Mouse (Mus musculus) limb, embryonic 14.5 days (tissue): ENCODE measurements around the gene 1700016D06Rik. TPM values are rescaled to one million over a fixed set of nuclear protein-coding genes. Genes with fewer than 3 reads are reported as not detected.

Experiments used
- ATAC-seq: fragments of 200-750 bp; cut with Nextera tagmentation; 2 replicates; pipeline ENCODE4 v1.8.0; 2017; ENCODE audit warnings: low read depth, moderate number of reproducible peaks, moderate TSS enrichment; ENCODE audit not compliant: low FRiP score
- DNase-seq: peaks from one replicate; pipeline ENCODE4 v3.0.0-alpha.2; 2015; ENCODE audit warnings: low spot score
- H3K27ac ChIP-seq: fragments of 300-500 bp; sonication (generic); replicated peaks from 2 replicates; pipeline ENCODE4 v1.5.1; 2014; ENCODE audit warnings: low read depth, mild to moderate bottlenecking, low read length, moderate library complexity, mixed read lengths
- H3K27me3 ChIP-seq: fragments of 300-500 bp; sonication (generic); 2 replicates; pipeline ENCODE4 v1.6.1; 2014; ENCODE audit warnings: low read length, mixed read lengths; ENCODE audit not compliant: control insufficient read depth, insufficient read depth
- H3K36me3 ChIP-seq: fragments of 300-500 bp; sonication (generic); 2 replicates; pipeline ENCODE4 v1.6.1; 2014; ENCODE audit warnings: mild to moderate bottlenecking, low read length, moderate library complexity, mixed read lengths; ENCODE audit not compliant: control insufficient read depth, insufficient read depth
- H3K4me1 ChIP-seq: fragments of 300-500 bp; sonication (generic); 2 replicates; pipeline ENCODE4 v1.6.1; 2014; ENCODE audit warnings: antibody characterized with exemption, low read length, mixed read lengths; ENCODE audit not compliant: control insufficient read depth, insufficient read depth
- H3K4me2 ChIP-seq: fragments of 300-500 bp; sonication (generic); replicated peaks from 2 replicates; pipeline ENCODE4 v1.6.1; 2014; ENCODE audit warnings: low read depth, mild to moderate bottlenecking, low read length, moderate library complexity; ENCODE audit not compliant: severe bottlenecking
- H3K4me3 ChIP-seq: fragments of 300-500 bp; sonication (generic); replicated peaks from 2 replicates; pipeline ENCODE4 v1.5.1; 2014; ENCODE audit warnings: low read length
- H3K9ac ChIP-seq: fragments of 300-500 bp; sonication (generic); 2 replicates; pipeline ENCODE4 v1.6.1; 2014; ENCODE audit warnings: mild to moderate bottlenecking, low read depth, low read length, moderate library complexity; ENCODE audit not compliant: severe bottlenecking
- H3K9me3 ChIP-seq: fragments of 300-500 bp; sonication (generic); 2 replicates; pipeline ENCODE4 v1.6.1; 2016; ENCODE audit warnings: low read length; ENCODE audit not compliant: control insufficient read depth
- POLR2A ChIP-seq: fragments of 200-500 bp; IDR thresholded peaks from 2 replicates; pipeline ENCODE4 v1.8.0; 2012; ENCODE audit warnings: inconsistent platforms, mild to moderate bottlenecking, moderate library complexity, borderline replicate concordance; ENCODE audit not compliant: insufficient read depth, insufficient read length; ENCODE audit errors: extremely low read depth
- WGBS: fragments of 180-500 bp; shearing (Covaris S2); extraction: QIAGEN DNeasy Blood & Tissue Kit; methylation state at CpG from one replicate; pipeline ENCODE4 v1.1.7; 2014; 5-methylcytosine and 5-hydroxymethylcytosine counted together
- polyA plus RNA-seq, 2 experiments: library from polyadenylated mRNA; depleted of rRNA in 1 of 2; stranded (reverse) in 1 of 2; unstranded in 1 of 2; fragments of >200 nt; fragmentation: Nextera tagmentation in 1 of 2; extraction: Ambion mirVana in 1 of 2; gene quantifications; 2 replicates each; pipeline versions ENCODE4 v1.2.1 to v1.2.3; 2012 to 2014

Gene 1700016D06Rik
- polyA plus RNA-seq, 2 experiments = not detected

DNA sequence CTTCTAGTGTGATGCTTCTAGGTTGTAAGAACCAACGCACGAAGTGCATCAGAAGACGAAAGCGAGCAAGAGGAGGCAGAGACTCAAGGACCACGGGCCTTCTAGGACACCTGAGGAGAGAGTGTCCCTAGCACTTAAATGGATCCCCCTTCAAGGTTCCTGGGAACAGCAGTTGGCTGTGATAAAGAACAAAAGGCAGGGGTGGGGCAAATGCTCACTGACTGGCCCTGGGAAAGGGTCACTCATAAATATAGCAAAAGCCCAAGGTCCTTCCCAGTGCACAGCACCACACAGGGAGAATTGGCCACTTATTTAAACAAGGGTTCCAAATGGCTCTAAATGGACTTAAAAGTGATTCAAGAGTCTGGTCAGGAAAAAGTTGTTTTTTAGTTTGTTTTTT, 71.7 kb downstream of the 1700016D06Rik start:
- H3K36me3 ChIP-seq = peaks cover 70% of the 10 kb centered on the region
- no peaks in the 10 kb centered on the region for H3K9me3 ChIP-seq
- 79% methylated on average over 5 of the region's 5 CpGs for WGBS
- H3K4me2 ChIP-seq = no peak overlapping the region
- no peak for TF ChIP-seq POLR2A
- H3K27ac ChIP-seq = no peak overlapping the region
- peaks cover 26% of the 10 kb centered on the region for H3K4me1 ChIP-seq
- no peaks in the 10 kb centered on the region for H3K27me3 ChIP-seq
- DNase-seq = no peak
- H3K4me3 ChIP-seq = no peak overlapping the region
- no peak for ATAC-seq
- no peak overlapping the region for H3K9ac ChIP-seq

DNA sequence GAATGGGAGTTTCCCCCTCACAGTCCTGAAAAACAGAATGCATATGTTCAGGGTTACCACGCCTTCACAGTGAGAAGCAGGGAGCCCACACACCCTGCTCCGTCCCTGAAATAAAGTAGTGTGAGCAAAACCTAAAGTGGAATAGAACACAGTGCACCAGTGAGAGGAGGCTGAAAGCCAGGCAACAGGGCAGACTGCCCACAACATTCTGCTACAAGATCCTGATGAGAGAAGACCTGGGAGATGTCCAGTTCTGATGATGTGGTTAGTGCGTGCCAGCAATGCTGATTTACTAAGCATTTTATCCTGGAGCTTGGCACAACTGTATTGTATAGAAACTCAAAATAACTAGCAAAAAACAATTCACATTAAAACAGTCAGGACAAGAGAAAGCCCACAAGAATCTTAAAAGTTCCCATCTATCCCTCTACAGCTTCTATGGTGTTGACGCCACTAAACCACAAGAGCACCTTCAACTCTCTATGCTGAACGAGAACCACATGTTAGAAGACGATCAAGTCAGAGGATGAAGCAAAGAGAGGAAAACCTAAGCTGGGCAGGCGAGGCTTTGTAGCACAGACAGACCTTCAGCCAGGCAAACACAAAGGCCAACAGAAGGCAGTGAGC, 72.2 kb downstream of the 1700016D06Rik start:
- no peak for TF ChIP-seq POLR2A
- Histone ChIP-seq H3K27me3 (no peaks in the 10 kb centered on the region), H3K4me1 (peaks cover 20% of the 10 kb centered on the region), H3K27ac (no peak overlapping the region), H3K4me3 (no peak overlapping the region), H3K9ac (no peak overlapping the region), H3K4me2 (no peak overlapping the region), H3K36me3 (peaks cover 74% of the 10 kb centered on the region), H3K9me3 (no peaks in the 10 kb centered on the region)
- 51% methylated on average over 7 of the region's 7 CpGs for WGBS
- no peak for ATAC-seq
- peak; percentile 39 for DNase-seq

DNA sequence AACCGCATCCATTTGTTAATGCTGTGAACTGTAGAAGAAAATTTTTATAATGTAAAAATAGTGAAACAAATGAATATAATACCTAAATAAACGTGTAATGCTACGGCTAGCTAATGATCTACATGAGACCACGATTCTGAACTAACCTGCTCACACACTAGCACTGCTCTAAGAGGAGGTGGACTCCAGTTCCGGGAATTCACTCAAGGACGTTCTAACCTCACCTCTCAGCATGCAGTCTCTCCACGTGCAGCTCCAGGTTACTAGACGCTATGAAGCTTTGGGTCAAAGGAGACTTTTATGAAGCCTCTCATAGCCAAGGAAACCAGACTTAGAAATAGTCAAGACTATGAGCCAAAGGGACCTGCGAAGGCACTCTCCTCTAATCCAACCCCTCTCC, 73.1 kb downstream of the 1700016D06Rik start:
- Histone ChIP-seq H3K27ac (no peak overlapping the region), H3K4me2 (no peak overlapping the region), H3K9me3 (no peaks in the 10 kb centered on the region), H3K36me3 (peaks cover 80% of the 10 kb centered on the region), H3K4me3 (no peak overlapping the region), H3K9ac (no peak overlapping the region), H3K4me1 (peaks cover 11% of the 10 kb centered on the region), H3K27me3 (no peaks in the 10 kb centered on the region)
- DNase-seq = no peak
- 79% methylated on average over 9 of the region's 9 CpGs for WGBS
- TF ChIP-seq POLR2A = no peak
- no peak for ATAC-seq

DNA sequence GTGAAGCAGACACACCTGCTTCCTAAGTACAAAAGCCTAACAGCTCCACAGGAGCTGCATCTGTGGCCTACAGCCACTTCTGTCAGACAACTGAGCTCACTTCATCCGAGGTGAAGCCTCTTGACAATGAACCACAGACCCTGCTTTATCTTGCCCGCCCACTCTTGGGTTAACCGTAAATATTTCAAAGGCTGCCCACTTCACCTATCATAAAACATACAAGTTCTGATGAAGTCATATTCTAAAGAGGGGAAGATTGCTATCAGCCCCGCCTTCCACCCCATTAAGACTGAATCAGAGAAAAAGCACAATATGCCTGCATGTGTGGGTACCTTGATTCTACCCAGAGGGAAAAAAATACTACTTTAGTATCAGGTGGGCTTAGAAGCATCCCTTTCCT, 75.8 kb downstream of the 1700016D06Rik start:
- H3K27me3 ChIP-seq = no peaks in the 10 kb centered on the region
- H3K36me3 ChIP-seq = peaks cover 80% of the 10 kb centered on the region
- no peaks in the 10 kb centered on the region for H3K9me3 ChIP-seq
- ATAC-seq (no peak), DNase-seq (no peak)
- no peak overlapping the region for H3K27ac ChIP-seq
- no peak overlapping the region for H3K4me2 ChIP-seq
- no peak overlapping the region for H3K4me3 ChIP-seq
- WGBS = 86% methylated on average over 4 of the region's 4 CpGs
- no peak for TF ChIP-seq POLR2A
- no peaks in the 10 kb centered on the region for H3K4me1 ChIP-seq
- H3K9ac ChIP-seq = no peak overlapping the region

DNA sequence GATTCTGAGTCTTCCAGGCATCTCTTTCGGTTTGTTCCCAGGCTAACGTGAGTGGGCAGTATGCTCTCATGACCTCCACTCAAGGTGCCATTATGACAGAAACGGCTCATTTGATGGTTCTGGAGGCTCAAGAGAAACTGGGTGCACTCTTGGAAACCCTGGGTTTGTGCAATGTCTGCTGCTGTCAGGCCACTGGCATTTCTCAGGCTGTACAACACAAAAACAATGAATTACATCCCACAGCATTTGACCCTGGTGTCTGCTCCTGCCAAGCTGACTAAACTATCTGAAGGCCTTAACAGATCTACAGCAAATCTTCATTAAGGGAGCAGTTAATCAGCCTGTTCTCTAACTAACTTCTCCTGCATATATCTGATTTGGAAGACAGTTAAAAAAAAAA, 81.8 kb downstream of the 1700016D06Rik start:
- no peak for TF ChIP-seq POLR2A
- no peak for DNase-seq
- 89% methylated on average over 3 of the region's 3 CpGs for whole genome bisulfite sequencing

DNA sequence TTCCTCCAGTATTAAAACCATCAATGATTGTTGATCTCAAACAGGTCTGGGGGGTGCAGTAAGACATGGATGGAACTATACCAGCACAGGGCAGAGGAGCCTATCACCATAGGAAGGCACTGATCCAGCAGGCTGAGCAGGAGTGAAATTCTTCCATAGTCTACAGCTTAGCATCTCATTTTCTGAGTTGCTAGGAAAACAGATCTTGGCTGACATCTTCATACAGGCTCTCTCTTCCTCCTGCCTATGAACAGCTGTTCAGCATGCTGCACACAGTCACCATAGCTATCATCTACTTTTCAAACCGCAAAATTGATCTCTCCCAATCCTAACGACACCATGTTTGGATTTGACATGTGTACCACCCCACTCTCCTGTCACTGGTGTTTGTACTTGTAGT, 82.8 kb downstream of the 1700016D06Rik start:
- no peak for TF ChIP-seq POLR2A
- 77% methylated on average over 2 of the region's 2 CpGs for whole genome bisulfite sequencing
- Histone ChIP-seq H3K36me3 (peaks cover 92% of the 10 kb centered on the region), H3K27me3 (no peaks in the 10 kb centered on the region), H3K4me3 (no peak overlapping the region), H3K9ac (no peak overlapping the region), H3K9me3 (no peaks in the 10 kb centered on the region), H3K4me1 (no peaks in the 10 kb centered on the region), H3K4me2 (no peak overlapping the region), H3K27ac (no peak overlapping the region)
- DNase-seq (no peak), ATAC-seq (no peak)

More for the DNA sequence above, 81.8 kb downstream of the 1700016D06Rik start:
- Histone ChIP-seq H3K27me3 (no peaks in the 10 kb centered on the region), H3K9ac (no peak overlapping the region), H3K9me3 (no peaks in the 10 kb centered on the region), H3K36me3 (peaks cover 91% of the 10 kb centered on the region), H3K4me2 (no peak overlapping the region), H3K27ac (no peak overlapping the region), H3K4me3 (no peak overlapping the region), H3K4me1 (no peaks in the 10 kb centered on the region)
- ATAC-seq = no peak
